26 mouse cellular contexts compared by ENCODE assay signal in genomic region chr15:101333648-101334047, GRCm38 (mm10). TPM values are rescaled to one million over a fixed set of nuclear protein-coding genes. Genes with fewer than 3 reads are reported as not detected.
DNase-seq lines count a peak whose midpoint lies in the region; ATAC-seq and TF ChIP-seq lines count a peak whose summit lies in the region.
"Had no signal": no experiment of that assay in that cellular context is flagged by ENCODE, and none has a peak within 500 bp of the region (broad histone marks: within the 10 kb centered on the region; RNA-seq: fewer than 3 reads in every experiment).

No protein-coding gene starts in this region.

- no peak for TF ChIP-seq CTCF in hindbrain, postnatal 0 days (IDR thresholded peaks at IDR 0.05; ENCODE audit: low read depth)

- ATAC-seq in embryonic facial prominence, embryonic 13.5 days (ENCODE audit: insufficient number of reproducible peaks, insufficient read depth, low FRiP score, low TSS enrichment, low read depth): no peak
- no peak for ATAC-seq in embryonic facial prominence, embryonic 15.5 days (ENCODE audit: insufficient number of reproducible peaks, low FRiP score, low TSS enrichment, low read depth)
- peak; percentile 39 for ATAC-seq in megakaryocyte progenitor cell, adult 5-6 weeks (replicated peaks; ENCODE audit: poor library complexity)
- ATAC-seq in hindbrain, postnatal 0 days: no peak
- ATAC-seq: forebrain, postnatal 0 days; midbrain, embryonic 16.5 days had no signal

- H3K36me3 ChIP-seq in embryonic facial prominence, embryonic 13.5 days: no peaks in the 10 kb centered on the region
- H3K36me3 ChIP-seq in embryonic facial prominence, embryonic 10.5 days (replicated peaks): no peaks in the 10 kb centered on the region
- H3K36me3 ChIP-seq in embryonic facial prominence, embryonic 15.5 days: no peaks in the 10 kb centered on the region
- no peaks in the 10 kb centered on the region for H3K36me3 ChIP-seq in hindbrain, postnatal 0 days (ENCODE audit: insufficient read depth, low read length)
- H3K36me3 ChIP-seq: heart, embryonic 15.5 days; liver, embryonic 15.5 days; lung, embryonic 15.5 days; neural tube, embryonic 13.5 days had no signal

- peak overlapping the region; percentile 12; the same call in 1 of the 2 replicates for H3K27ac ChIP-seq in embryonic facial prominence, embryonic 13.5 days
- H3K27ac ChIP-seq in embryonic facial prominence, embryonic 10.5 days (replicated peaks): no peak overlapping the region
- H3K27ac ChIP-seq in embryonic facial prominence, embryonic 15.5 days (replicated peaks): peak overlapping the region; percentile 83
- no peak overlapping the region for H3K27ac ChIP-seq in hindbrain, postnatal 0 days
- H3K27ac ChIP-seq: heart, embryonic 15.5 days; hindbrain, embryonic 14.5 days; layer of hippocampus, adult 2 months; liver, embryonic 15.5 days; lung, embryonic 15.5 days; neural tube, embryonic 13.5 days had no signal

- peaks cover 37% of the 10 kb centered on the region for H3K4me1 ChIP-seq in embryonic facial prominence, embryonic 13.5 days
- H3K4me1 ChIP-seq in embryonic facial prominence, embryonic 10.5 days: peaks cover 42% of the 10 kb centered on the region
- peaks cover 48% of the 10 kb centered on the region for H3K4me1 ChIP-seq in embryonic facial prominence, embryonic 15.5 days
- H3K4me1 ChIP-seq in hindbrain, postnatal 0 days (ENCODE audit: insufficient read depth, low read length): no peaks in the 10 kb centered on the region

- H3K9ac ChIP-seq in embryonic facial prominence, embryonic 13.5 days: no peak overlapping the region
- H3K9ac ChIP-seq in embryonic facial prominence, embryonic 15.5 days: no peak overlapping the region
- H3K9ac ChIP-seq in hindbrain, postnatal 0 days (replicated peaks; ENCODE audit: low read length): no peak overlapping the region
- H3K9ac ChIP-seq: forebrain, postnatal 0 days; heart, embryonic 15.5 days; hindbrain, embryonic 14.5 days; liver, embryonic 15.5 days; lung, embryonic 15.5 days; neural tube, embryonic 13.5 days had no signal

- H3K27me3 ChIP-seq in embryonic facial prominence, embryonic 13.5 days: 0 out of 2 replicates have a peak, but pooled peaks cover 9% of the 10 kb centered on the region
- H3K27me3 ChIP-seq in embryonic facial prominence, embryonic 10.5 days (replicated peaks; ENCODE audit: low read depth, poor library complexity, severe bottlenecking): no peaks in the 10 kb centered on the region; the same call in 1 of the 2 replicates
- H3K27me3 ChIP-seq in embryonic facial prominence, embryonic 15.5 days: no peaks in the 10 kb centered on the region
- H3K27me3 ChIP-seq in hindbrain, postnatal 0 days (ENCODE audit: insufficient read depth, low read length): no peaks in the 10 kb centered on the region
- H3K27me3 ChIP-seq: lung, embryonic 15.5 days had no signal

- H3K9me3 ChIP-seq in embryonic facial prominence, embryonic 13.5 days: no peaks in the 10 kb centered on the region
- H3K9me3 ChIP-seq in embryonic facial prominence, embryonic 10.5 days: no peaks in the 10 kb centered on the region
- H3K9me3 ChIP-seq in embryonic facial prominence, embryonic 15.5 days (replicated peaks): no peaks in the 10 kb centered on the region
- H3K9me3 ChIP-seq in hindbrain, postnatal 0 days (ENCODE audit: low read length): no peaks in the 10 kb centered on the region
- H3K9me3 ChIP-seq: heart, embryonic 15.5 days; liver, embryonic 15.5 days; lung, embryonic 15.5 days; neural tube, embryonic 13.5 days had no signal

- DNase-seq in embryonic facial prominence, embryonic 10.5 days (ENCODE audit: low spot score): no peak
- DNase-seq in 416B (ENCODE audit: low read depth): peak; percentile 77
- no peak for DNase-seq in hindbrain, postnatal 0 days (ENCODE audit: low spot score)
- no peak for DNase-seq in cerebellum, postnatal 36 days
- DNase-seq in left cerebral cortex, adult 11 months (ENCODE audit: low spot score): no peak
- DNase-seq: adrenal gland, adult 2 months; cerebellum, adult 18-20 months; cerebellum, postnatal 14 days; forebrain, postnatal 0 days; gastrocnemius, postnatal 25 days; heart, postnatal 36 days; kidney, adult 8-10 months; kidney, postnatal 25 days had no signal

- no peak overlapping the region for H3K4me3 ChIP-seq in embryonic facial prominence, embryonic 13.5 days
- no peak overlapping the region for H3K4me3 ChIP-seq in embryonic facial prominence, embryonic 10.5 days
- H3K4me3 ChIP-seq in embryonic facial prominence, embryonic 15.5 days (replicated peaks): no peak overlapping the region
- H3K4me3 ChIP-seq in hindbrain, postnatal 0 days (ENCODE audit: low read length): no peak overlapping the region
- H3K4me3 ChIP-seq: heart, embryonic 15.5 days; layer of hippocampus, adult 2 months; liver, embryonic 15.5 days; lung, embryonic 15.5 days; myocyte; neural tube, embryonic 13.5 days had no signal

- WGBS in embryonic facial prominence, embryonic 13.5 days: 45% methylated on average over 4 of the region's 4 CpGs
- 52% methylated on average over 4 of the region's 4 CpGs for WGBS in embryonic facial prominence, embryonic 10.5 days
- 46% methylated on average over 4 of the region's 4 CpGs for WGBS in embryonic facial prominence, embryonic 15.5 days
- 67% methylated on average over 4 of the region's 4 CpGs for WGBS in hindbrain, postnatal 0 days

- no peak overlapping the region for H3K4me2 ChIP-seq in embryonic facial prominence, embryonic 13.5 days
- no peak overlapping the region for H3K4me2 ChIP-seq in embryonic facial prominence, embryonic 15.5 days (replicated peaks)
- H3K4me2 ChIP-seq in hindbrain, postnatal 0 days (ENCODE audit: low read depth, low read length): no peak overlapping the region
- H3K4me2 ChIP-seq: heart, embryonic 15.5 days; hindbrain, embryonic 14.5 days; liver, embryonic 15.5 days; lung, embryonic 15.5 days; neural tube, embryonic 13.5 days had no signal

RNA-seq across cellular contexts. Expression of gene Krt80, which starts 36.3 kb away (rescaled TPM):
- 2.5 and 3.1 TPM in 2 replicates for polyA plus RNA-seq in embryonic facial prominence, embryonic 13.5 days (2015; fragmentation: Nextera tagmentation; extraction: Ambion mirVana)
- 0.04 and 0.16 TPM in 2 replicates for polyA plus RNA-seq in embryonic facial prominence, embryonic 10.5 days (2016; fragmentation: Nextera tagmentation; extraction: Ambion mirVana)
- 26.9 and 33.5 TPM in 2 replicates for polyA plus RNA-seq in embryonic facial prominence, embryonic 15.5 days (2015; fragmentation: Nextera tagmentation; extraction: Ambion mirVana)
- 1.8 and 3.1 TPM in 2 replicates for total RNA-seq in megakaryocyte progenitor cell, adult 5-6 weeks (2015)
- total RNA-seq in megakaryocyte progenitor cell, adult 5-6 weeks (2017): 0.57 and 0.83 TPM in 2 replicates
- 0.43 and 1.2 TPM in 2 replicates for total RNA-seq in hindbrain, postnatal 0 days (2014; rRNA removed)
- 0.30 and 0.33 TPM in 2 replicates for polyA plus RNA-seq in hindbrain, postnatal 0 days (2015; fragmentation: Nextera tagmentation; extraction: Ambion mirVana)
- total RNA-seq: megakaryocyte-erythroid progenitor cell, adult 5-6 weeks had no signal
- polyA plus RNA-seq: forebrain, embryonic 11.5 days had no signal

RNA-seq across cellular contexts. Expression of gene 6030408B16Rik, which starts 40.6 kb away (rescaled TPM):
- 0.56 and 0.60 TPM in 2 replicates for polyA plus RNA-seq in embryonic facial prominence, embryonic 13.5 days (2015; fragmentation: Nextera tagmentation; extraction: Ambion mirVana)
- polyA plus RNA-seq in embryonic facial prominence, embryonic 10.5 days (2016; fragmentation: Nextera tagmentation; extraction: Ambion mirVana): 0.59 and 0.71 TPM in 2 replicates
- polyA plus RNA-seq in embryonic facial prominence, embryonic 15.5 days (2015; fragmentation: Nextera tagmentation; extraction: Ambion mirVana): 1.3 and 1.5 TPM in 2 replicates
- total RNA-seq in megakaryocyte progenitor cell, adult 5-6 weeks (2015): not detected in 2 replicates
- total RNA-seq in megakaryocyte progenitor cell, adult 5-6 weeks (2017): not detected in 2 replicates
- not detected in 2 replicates for total RNA-seq in hindbrain, postnatal 0 days (2014; rRNA removed)
- 0.15 and 0.30 TPM in 2 replicates for polyA plus RNA-seq in hindbrain, postnatal 0 days (2015; fragmentation: Nextera tagmentation; extraction: Ambion mirVana)
- total RNA-seq: megakaryocyte-erythroid progenitor cell, adult 5-6 weeks had no signal

RNA-seq across cellular contexts. Expression of gene Atg101, which starts 49.6 kb away (rescaled TPM):
- 65.9 and 68.4 TPM in 2 replicates for polyA plus RNA-seq in embryonic facial prominence, embryonic 13.5 days (2015; fragmentation: Nextera tagmentation; extraction: Ambion mirVana)
- 86.5 and 91.5 TPM in 2 replicates for polyA plus RNA-seq in embryonic facial prominence, embryonic 10.5 days (2016; fragmentation: Nextera tagmentation; extraction: Ambion mirVana)
- 69.9 and 71.9 TPM in 2 replicates for polyA plus RNA-seq in embryonic facial prominence, embryonic 15.5 days (2015; fragmentation: Nextera tagmentation; extraction: Ambion mirVana)
- total RNA-seq in megakaryocyte progenitor cell, adult 5-6 weeks (2015): 7.9 and 13.1 TPM in 2 replicates
- 58.6 and 63.5 TPM in 2 replicates for total RNA-seq in megakaryocyte progenitor cell, adult 5-6 weeks (2017)
- total RNA-seq in hindbrain, postnatal 0 days (2014; rRNA removed): 44.1 and 52.3 TPM in 2 replicates
- 69.1 and 75.3 TPM in 2 replicates for polyA plus RNA-seq in hindbrain, postnatal 0 days (2015; fragmentation: Nextera tagmentation; extraction: Ambion mirVana)

Comparison
In these comparisons a context has a peak if more than half of its experiments do, and no peak if none do; other contexts are left out.
1. H3K27ac ChIP-seq: peak in embryonic facial prominence, embryonic 13.5 days (single experiment) and embryonic facial prominence, embryonic 15.5 days (single experiment); none in embryonic facial prominence, embryonic 10.5 days (single experiment) and hindbrain, postnatal 0 days (single experiment).